Comparison of ENCODE assay signal across 8 mouse cellular contexts in the genomic region with DNA sequence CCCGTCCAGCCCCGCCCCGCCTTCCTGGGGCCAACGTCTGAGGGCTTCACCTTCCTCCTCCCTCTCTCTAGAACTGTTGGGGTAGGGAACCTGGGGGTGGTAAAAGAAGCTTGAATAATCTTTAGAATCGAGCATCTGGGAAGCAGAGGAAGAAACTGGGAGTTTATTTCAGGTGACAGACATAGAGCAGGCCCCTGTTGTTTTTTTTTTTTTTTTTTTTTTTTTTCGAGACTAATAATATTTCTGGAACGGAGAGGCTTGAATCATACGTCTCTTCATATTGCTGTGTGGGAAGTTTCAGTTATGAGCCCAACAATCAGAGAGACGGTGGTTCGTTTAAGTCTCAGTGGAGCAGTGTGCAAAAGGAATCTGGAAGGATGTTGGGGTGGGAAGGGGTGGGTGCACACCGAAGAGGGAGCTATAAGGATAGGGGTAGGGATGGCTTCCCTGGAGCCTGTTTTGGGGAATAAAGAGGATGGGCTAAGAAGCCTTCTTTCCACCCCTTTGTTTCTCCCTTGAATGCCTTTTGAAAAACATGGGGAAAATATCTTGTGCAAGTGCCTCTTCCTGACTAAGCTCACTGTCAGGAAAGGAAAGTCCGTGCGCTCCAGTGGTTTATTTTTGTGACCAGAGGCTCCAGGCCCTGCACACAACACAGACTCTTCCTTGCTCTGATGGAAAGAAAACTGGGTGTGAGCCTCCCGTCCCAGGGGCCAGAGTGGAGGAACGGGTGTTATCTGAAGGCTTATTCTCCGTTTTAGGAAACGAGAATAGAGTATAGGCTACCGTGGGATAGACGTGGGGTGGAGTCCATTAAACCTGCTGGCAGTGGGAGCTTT. TPM values are rescaled to one million over a fixed set of nuclear protein-coding genes. Genes with fewer than 3 reads are reported as not detected.
DNase-seq lines count a peak whose midpoint lies in the region; ATAC-seq and TF ChIP-seq lines count a peak whose summit lies in the region.

No protein-coding gene starts in this region.

- H3K36me3 ChIP-seq in neural tube, embryonic 11.5 days (ENCODE audit: control insufficient read depth, insufficient read depth, low read length), result no peaks in the 10 kb centered on the region
- H3K36me3 ChIP-seq in heart, embryonic 10.5 days, result no peaks in the 10 kb centered on the region
- no peaks in the 10 kb centered on the region for H3K36me3 ChIP-seq in limb, embryonic 13.5 days
- no peaks in the 10 kb centered on the region for H3K36me3 ChIP-seq in stomach, embryonic 15.5 days

- H3K4me1 ChIP-seq in neural tube, embryonic 11.5 days (ENCODE audit: control insufficient read depth, insufficient read depth, low read length), result peaks cover 22% of the 10 kb centered on the region
- peaks cover 57% of the 10 kb centered on the region for H3K4me1 ChIP-seq in heart, embryonic 10.5 days
- peaks cover 21% of the 10 kb centered on the region for H3K4me1 ChIP-seq in limb, embryonic 13.5 days
- no peaks in the 10 kb centered on the region for H3K4me1 ChIP-seq in stomach, embryonic 15.5 days
- H3K4me1 ChIP-seq in cerebellum, adult 2 months (ENCODE audit: control insufficient read depth, insufficient read depth, low read length), result no peaks in the 10 kb centered on the region

- peak overlapping the region; percentile 36; the same call in 1 of the 2 replicates for H3K27ac ChIP-seq in neural tube, embryonic 11.5 days (ENCODE audit: low read depth, low read length)
- H3K27ac ChIP-seq in heart, embryonic 10.5 days, result peak overlapping the region; percentile 83
- H3K27ac ChIP-seq in limb, embryonic 13.5 days, result no peak overlapping the region; the same call in 1 of the 2 replicates
- peak overlapping the region; percentile 50; the same call in 1 of the 2 replicates for H3K27ac ChIP-seq in stomach, embryonic 15.5 days
- H3K27ac ChIP-seq in cerebellum, adult 2 months (ENCODE audit: insufficient read depth, low read length), result no peak overlapping the region

- no peak overlapping the region for H3K4me3 ChIP-seq in neural tube, embryonic 11.5 days (ENCODE audit: low read depth, low read length)
- peak overlapping the region; percentile 35; the same call in 1 of the 2 replicates for H3K4me3 ChIP-seq in heart, embryonic 10.5 days
- 0 out of 2 replicates have a peak overlapping the region, but pooled peaks have one; percentile 5 for H3K4me3 ChIP-seq in limb, embryonic 13.5 days
- no peak overlapping the region for H3K4me3 ChIP-seq in stomach, embryonic 15.5 days (replicated peaks)
- H3K4me3 ChIP-seq in cerebellum, adult 2 months (replicated peaks; ENCODE audit: insufficient read depth, low read depth, low read length), result no peak overlapping the region

- peak overlapping the region; percentile 37 for H3K9ac ChIP-seq in neural tube, embryonic 11.5 days (ENCODE audit: low read length)
- peak overlapping the region; percentile 25; the same call in 1 of the 2 replicates for H3K9ac ChIP-seq in limb, embryonic 13.5 days
- no peak overlapping the region for H3K9ac ChIP-seq in stomach, embryonic 15.5 days

- no peak for TF ChIP-seq CTCF in cerebellum, adult 2 months (IDR thresholded peaks at IDR 0.05; ENCODE audit: borderline replicate concordance, insufficient read depth, low read depth, low read length)

- no peaks in the 10 kb centered on the region for H3K9me3 ChIP-seq in neural tube, embryonic 11.5 days (ENCODE audit: control insufficient read depth, low read length)
- no peaks in the 10 kb centered on the region for H3K9me3 ChIP-seq in heart, embryonic 10.5 days
- H3K9me3 ChIP-seq in limb, embryonic 13.5 days, result no peaks in the 10 kb centered on the region
- no peaks in the 10 kb centered on the region for H3K9me3 ChIP-seq in stomach, embryonic 15.5 days

- no peak for TF ChIP-seq POLR2A in cerebellum, adult 2 months (IDR thresholded peaks at IDR 0.05; ENCODE audit: borderline replicate concordance, insufficient read depth, low read length)

- no peak for ATAC-seq in neural tube, embryonic 11.5 days (ENCODE audit: insufficient read depth, low FRiP score, low TSS enrichment)
- ATAC-seq in limb, embryonic 13.5 days (ENCODE audit: low FRiP score, low read depth), result 0 out of 2 replicates have a peak, but pooled peaks have one; percentile 38
- no peak for ATAC-seq in stomach, embryonic 15.5 days (ENCODE audit: insufficient read depth, low FRiP score, low read depth)

- H3K27me3 ChIP-seq in neural tube, embryonic 11.5 days (ENCODE audit: control insufficient read depth, insufficient read depth, low read length), result no peaks in the 10 kb centered on the region
- no peaks in the 10 kb centered on the region for H3K27me3 ChIP-seq in heart, embryonic 10.5 days (ENCODE audit: insufficient read depth, poor library complexity, severe bottlenecking)
- H3K27me3 ChIP-seq in limb, embryonic 13.5 days, result peaks cover 32% of the 10 kb centered on the region
- no peaks in the 10 kb centered on the region for H3K27me3 ChIP-seq in stomach, embryonic 15.5 days (replicated peaks)
- H3K27me3 ChIP-seq in cerebellum, adult 2 months (ENCODE audit: control insufficient read depth, insufficient read depth, low read length), result no peaks in the 10 kb centered on the region; the same call in 1 of the 2 replicates

- H3K4me2 ChIP-seq in neural tube, embryonic 11.5 days (ENCODE audit: low read depth), result peak overlapping the region; percentile 12; the same call in 1 of the 2 replicates
- H3K4me2 ChIP-seq in limb, embryonic 13.5 days (replicated peaks), result peak overlapping the region; percentile 40
- peak overlapping the region; percentile 20; the same call in 1 of the 2 replicates for H3K4me2 ChIP-seq in stomach, embryonic 15.5 days

- no peak for DNase-seq in neural tube, embryonic 11.5 days (ENCODE audit: low spot score)
- DNase-seq in neural tube, embryonic 10.5 days (ENCODE audit: extremely low spot score, low spot score), result no peak
- peak; percentile 74 for DNase-seq in heart, embryonic 10.5 days (ENCODE audit: low spot score)
- DNase-seq in cerebellum, adult 2 months, result no peak
- DNase-seq in layer of hippocampus, adult 9-11 months, result no peak
- DNase-seq in adrenal gland, adult 8-10 months, result no peak

- 37% methylated on average over 19 of the region's 19 CpGs for WGBS in neural tube, embryonic 11.5 days
- WGBS in heart, embryonic 10.5 days, result 16% methylated on average over 19 of the region's 19 CpGs
- 23% methylated on average over 19 of the region's 19 CpGs for WGBS in limb, embryonic 13.5 days
- WGBS in stomach, embryonic 15.5 days, result 40% methylated on average over 19 of the region's 19 CpGs
- 61% methylated on average over 19 of the region's 19 CpGs for WGBS in cerebellum, adult 2 months

RNA-seq across cellular contexts. Expression of a gene that starts 14.4 kb away (rescaled TPM):
- 7.4 and 7.5 TPM in 2 replicates for polyA plus RNA-seq in neural tube, embryonic 11.5 days (2014; fragmentation: Nextera tagmentation; extraction: Ambion mirVana)
- polyA plus RNA-seq in heart, embryonic 10.5 days (2016; fragmentation: Nextera tagmentation; extraction: Ambion mirVana), result 15.1 and 31.1 TPM in 2 replicates
- 6.4 and 6.8 TPM in 2 replicates for polyA plus RNA-seq in limb, embryonic 13.5 days (2015; fragmentation: Nextera tagmentation; extraction: Ambion mirVana)
- 10.1 and 11.1 TPM in 2 replicates for polyA plus RNA-seq in stomach, embryonic 15.5 days (2015; fragmentation: Nextera tagmentation; extraction: Ambion mirVana)
- polyA plus RNA-seq in cerebellum, adult 2 months (2012; rRNA removed), result 25.5 and 28.5 TPM in 2 replicates
- 10 to 100 TPM; 46.8 to 92.3 (median 64.6) TPM for total RNA-seq in adrenal gland, adult 8-10 months (2022)

RNA-seq across cellular contexts. Expression of a gene that starts 31.5 kb away (rescaled TPM):
- polyA plus RNA-seq in neural tube, embryonic 11.5 days (2014; fragmentation: Nextera tagmentation; extraction: Ambion mirVana), result 18.1 and 19.8 TPM in 2 replicates
- 13.2 and 17.3 TPM in 2 replicates for polyA plus RNA-seq in heart, embryonic 10.5 days (2016; fragmentation: Nextera tagmentation; extraction: Ambion mirVana)
- polyA plus RNA-seq in limb, embryonic 13.5 days (2015; fragmentation: Nextera tagmentation; extraction: Ambion mirVana), result 6.8 and 7.4 TPM in 2 replicates
- 9.1 TPM in 2 replicates for polyA plus RNA-seq in stomach, embryonic 15.5 days (2015; fragmentation: Nextera tagmentation; extraction: Ambion mirVana)
- polyA plus RNA-seq in cerebellum, adult 2 months (2012; rRNA removed), result 14.6 and 14.9 TPM in 2 replicates
- total RNA-seq in adrenal gland, adult 8-10 months (2022), result 10 to 100 TPM; 15.1 to 25.1 (median 20.3) TPM

Comparison
In these comparisons a context has a peak if more than half of its experiments do, and no peak if none do; other contexts are left out.
1. H3K27ac ChIP-seq: peak in neural tube, embryonic 11.5 days (single experiment), heart, embryonic 10.5 days (single experiment) and stomach, embryonic 15.5 days (single experiment); none in limb, embryonic 13.5 days (single experiment) and cerebellum, adult 2 months (single experiment).
2. H3K4me3 ChIP-seq: peak in heart, embryonic 10.5 days (single experiment) and limb, embryonic 13.5 days (single experiment); none in neural tube, embryonic 11.5 days (single experiment), stomach, embryonic 15.5 days (single experiment) and cerebellum, adult 2 months (single experiment).
3. Peak in every context shown above with its lines, with median percentiles within 50 percentile points of each other: H3K4me2 ChIP-seq.